Mouse (Mus musculus) CH12.LX (cell line): ENCODE results near the gene Unc13a. TPM values are rescaled to one million over a fixed set of nuclear protein-coding genes. Genes with fewer than 3 reads are reported as not detected.

Source experiments
- DNase-seq: peaks from one replicate; pipeline ENCODE4 v3.0.0-alpha.2; 2013; ENCODE audit errors: extremely low read depth
- H3K27ac ChIP-seq: 2 replicates; pipeline ENCODE4 v1.5.1; 2012; ENCODE audit warnings: low read depth, mild to moderate bottlenecking, control low read depth, moderate library complexity; ENCODE audit not compliant: insufficient read depth
- H3K27me3 ChIP-seq: replicated peaks from 2 replicates; pipeline ENCODE3; 2012; ENCODE audit warnings: inconsistent platforms
- H3K36me3 ChIP-seq, 2 experiments: replicated peaks in 1 of 2; 2 replicates each; pipeline versions ENCODE3 to v1.6.1; 2012; ENCODE audit warnings: inconsistent platforms in 1 of 2, low read length in 1 of 2, mild to moderate bottlenecking in 1 of 2, mixed read lengths in 1 of 2, moderate library complexity in 1 of 2; ENCODE audit not compliant: control insufficient read depth in 1 of 2, insufficient read depth in 1 of 2
- H3K4me1 ChIP-seq, 2 experiments: 2 replicates each; pipeline ENCODE4 v1.6.1; 2012; ENCODE audit warnings: inconsistent platforms in 1 of 2, moderate library complexity in 1 of 2; ENCODE audit not compliant: insufficient read depth in 2 of 2, control insufficient read depth in 1 of 2
- H3K4me2 ChIP-seq: 2 replicates; pipeline ENCODE4 v1.6.1; 2012; ENCODE audit warnings: low read depth, mild to moderate bottlenecking, control low read depth; ENCODE audit not compliant: poor library complexity, insufficient read depth, severe bottlenecking
- H3K4me3 ChIP-seq, 3 experiments: fragments of 150-350 bp in 1 of 3; sonication (generic) in 1 of 3; replicated peaks in 1 of 3; 2 replicates each; pipeline versions ENCODE3 to v1.5.1; 2011 to 2012; ENCODE audit warnings: low read depth in 2 of 3, low read length in 2 of 3, mild to moderate bottlenecking in 2 of 3, moderate library complexity in 2 of 3, control low read depth in 1 of 3, improper control_type of control experiment in 1 of 3, inconsistent platforms in 1 of 3, mixed read lengths in 1 of 3; ENCODE audit not compliant: poor library complexity in 1 of 3
- H3K79me2 ChIP-seq: replicated peaks from 2 replicates; pipeline ENCODE4 v1.6.1; 2012; ENCODE audit warnings: mild to moderate bottlenecking, moderate library complexity; ENCODE audit not compliant: control insufficient read depth, poor library complexity, insufficient read depth, severe bottlenecking; ENCODE audit errors: extremely low read depth
- H3K9ac ChIP-seq: 2 replicates; pipeline ENCODE4 v1.6.1; 2012; ENCODE audit warnings: low read depth, mild to moderate bottlenecking, control low read depth, moderate library complexity; ENCODE audit not compliant: insufficient read depth
- H3K9me3 ChIP-seq: replicated peaks from 2 replicates; pipeline ENCODE3; 2012; ENCODE audit warnings: low read length, inconsistent platforms, mixed read lengths
- BHLHE40 ChIP-seq: IDR thresholded peaks from 2 replicates; pipeline ENCODE4 v1.6.1; 2011; ENCODE audit warnings: mild to moderate bottlenecking, low read depth, low read length, improper control_type of control experiment
- ELF1 ChIP-seq: IDR thresholded peaks from 2 replicates; pipeline ENCODE4 v1.6.1; 2014; ENCODE audit warnings: low read depth, mild to moderate bottlenecking, inconsistent platforms, low read length, improper control_type of control experiment
- KAT2A ChIP-seq: IDR thresholded peaks from 2 replicates; pipeline ENCODE4 v1.6.1; 2012; ENCODE audit warnings: low read length, improper control_type of control experiment, inconsistent platforms; ENCODE audit not compliant: insufficient replicate concordance
- MAZ ChIP-seq: IDR thresholded peaks from 2 replicates; pipeline ENCODE4 v1.6.1; 2012; ENCODE audit warnings: low read depth, mild to moderate bottlenecking, inconsistent platforms, low read length, improper control_type of control experiment, moderate library complexity
- PAX5 ChIP-seq: IDR thresholded peaks from 2 replicates; pipeline ENCODE4 v1.6.1; 2012; ENCODE audit warnings: low read length, inconsistent platforms, mixed read lengths
- POLR2AphosphoS2 ChIP-seq: IDR thresholded peaks from 2 replicates; pipeline ENCODE4 v1.6.1; 2011; ENCODE audit warnings: low read depth, low read length, improper control_type of control experiment
- SIN3A ChIP-seq: IDR thresholded peaks from 2 replicates; pipeline ENCODE4 v1.6.1; 2012; ENCODE audit warnings: low read length, improper control_type of control experiment, inconsistent platforms
- SMC3 ChIP-seq: IDR thresholded peaks from 2 replicates; pipeline ENCODE4 v1.6.1; 2011; ENCODE audit warnings: low read depth, low read length, improper control_type of control experiment
- UBTF ChIP-seq: IDR thresholded peaks from 2 replicates; pipeline ENCODE4 v1.6.1; 2012; ENCODE audit warnings: low read depth, mild to moderate bottlenecking, inconsistent platforms, low read length, improper control_type of control experiment, moderate library complexity
- USF2 ChIP-seq: conservative IDR thresholded peaks from 2 replicates; pipeline ENCODE4 v1.6.1; 2011; ENCODE audit warnings: low read depth, low read length, improper control_type of control experiment
- ZKSCAN1 ChIP-seq: IDR thresholded peaks from 2 replicates; pipeline ENCODE4 v1.6.1; 2012; ENCODE audit warnings: low read depth, inconsistent platforms, low read length, improper control_type of control experiment, borderline replicate concordance
- dilution Hi-C: fragments of 300-500 bp; cut with MboI; formaldehyde crosslinking; loops from 2 replicates; pipeline ENCODE4 v1.14.3; 2020; ENCODE audit warnings: low sequenced_read_pairs; ENCODE audit not compliant: extremely low pct_unique_long_range_greater_than_20kb, extremely low pct_ligation_motif_present
- in situ Hi-C: fragments of 300-500 bp; cut with MboI; formaldehyde crosslinking; loops from 3 replicates; pipeline ENCODE4 v1.14.3; 2019; ENCODE audit warnings: low sequenced_read_pairs, low pct_ligation_motif_present, low pct_unique_long_range_greater_than_20kb, mixed read lengths
- polyA plus RNA-seq: library from polyadenylated mRNA; unstranded; fragments of >175 nt; gene quantifications from 2 replicates; pipeline ENCODE4 v1.2.1, GENCODE M21; 2012; ENCODE audit warnings: low read depth; ENCODE audit not compliant: insufficient read length
- total RNA-seq, 2 experiments: library from RNA; depleted of rRNA; stranded (reverse); fragments of 300-350 nt in 1 of 2; fragments of >200 nt in 1 of 2; gene quantifications; 2 replicates each; pipeline ENCODE4 v1.2.3; 2012 to 2014

The Unc13a gene
- total and polyA plus RNA-seq, 3 experiments = 0.68 to 2.1 (median 1.0) TPM

DNA sequence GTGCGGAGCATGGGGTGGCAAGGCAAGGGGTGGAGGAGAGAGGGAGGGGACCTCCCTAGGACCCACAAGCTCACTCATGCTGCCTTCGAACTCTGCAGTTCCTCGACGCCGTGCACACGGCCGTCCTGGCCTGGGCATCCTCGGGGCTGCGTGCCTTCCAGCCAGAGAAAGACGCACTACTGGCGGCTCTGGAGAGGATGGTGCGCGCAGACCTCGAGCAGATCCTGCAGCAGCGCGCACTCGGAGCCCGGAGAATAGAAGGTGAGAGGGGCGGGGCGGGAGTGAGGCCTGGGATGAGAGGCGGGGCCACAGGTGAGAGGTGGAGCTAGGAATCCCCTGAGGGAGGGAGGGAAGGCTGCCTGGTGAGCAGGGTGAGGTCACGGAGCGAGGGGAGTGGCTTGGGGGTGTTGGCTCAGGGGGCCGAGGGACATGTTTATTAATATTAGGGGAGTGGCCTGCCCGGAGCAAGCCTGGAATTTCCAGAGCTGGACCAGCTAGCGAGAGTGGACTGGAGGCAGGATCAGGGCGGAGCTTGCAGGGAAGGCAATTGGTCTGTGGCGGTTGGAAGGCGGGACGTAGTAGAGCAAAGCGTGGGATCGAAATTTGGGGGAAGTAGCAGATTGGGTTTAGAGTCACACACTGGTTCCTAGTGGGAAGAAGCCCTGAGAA, 68.8 kb downstream of the Unc13a start:
- Histone ChIP-seq H3K4me3 (no peak overlapping the region), H3K27me3 (no peaks in the 10 kb centered on the region), H3K9me3 (no peaks in the 10 kb centered on the region), H3K36me3 (peaks cover 59 to 88% of the 10 kb centered on the region in 2 experiments), H3K27ac (no peak overlapping the region), H3K4me1 (peaks cover 38 to 86% of the 10 kb centered on the region in 2 experiments), H3K4me2 (no peak overlapping the region), H3K9ac (no peak overlapping the region), H3K79me2 (no peaks in the 10 kb centered on the region)
- TF ChIP-seq UBTF (no peak), MAZ (no peak), BHLHE40 (no peak), ELF1 (no peak), KAT2A (no peak), PAX5 (no peak)
- in situ Hi-C loops (no loop called here), dilution Hi-C loops (no loop called here)
- DNase-seq = no peak

DNA sequence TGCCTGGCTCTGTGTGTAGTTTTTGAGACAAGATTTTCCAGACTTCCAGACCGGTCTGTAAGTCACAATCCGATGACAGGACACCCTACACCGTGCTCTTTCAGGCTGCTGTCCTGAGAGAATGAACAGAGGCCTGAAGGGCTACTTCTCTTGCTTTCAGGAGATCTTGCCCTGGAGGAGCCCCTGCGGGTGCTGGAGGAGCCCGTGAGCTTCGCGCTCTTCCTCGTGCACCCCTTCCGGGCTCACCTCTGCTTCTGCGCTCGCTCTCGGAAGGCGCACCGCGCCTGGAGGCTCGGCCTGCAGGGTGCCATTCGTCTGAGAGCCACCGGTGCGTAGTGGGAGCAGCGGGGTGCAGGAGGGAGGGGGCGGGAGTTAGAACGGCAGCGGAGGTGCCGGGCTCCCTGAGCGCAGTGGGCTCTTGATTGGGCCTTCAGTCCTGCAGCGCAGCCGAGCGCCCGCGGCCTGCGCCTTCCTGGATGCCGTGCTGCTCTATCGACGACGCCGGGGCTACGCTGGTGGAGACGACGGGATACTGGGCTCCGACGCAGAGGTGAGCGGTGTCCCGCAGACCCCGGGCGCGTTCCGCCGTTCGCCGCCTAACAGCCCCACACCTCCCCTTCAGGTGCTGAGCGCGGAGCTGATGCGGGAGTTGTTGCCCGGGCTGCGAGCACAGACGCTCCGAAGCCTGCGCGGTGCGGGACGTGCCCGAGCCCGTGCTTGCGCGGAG, 69.5 kb downstream of the Unc13a start:
- TF ChIP-seq SMC3 (no peak), POLR2AphosphoS2 (peak; percentile 10; the same call in 1 of the 2 replicates)
- TF ChIP-seq, all 38 proteins: peak for 1
- in situ Hi-C loops = no loop called here
- Histone ChIP-seq H3K9ac (no peak overlapping the region), H3K4me1 (peaks cover 43 to 89% of the 10 kb centered on the region in 2 experiments), H3K27me3 (no peaks in the 10 kb centered on the region), H3K79me2 (no peaks in the 10 kb centered on the region), H3K9me3 (no peaks in the 10 kb centered on the region), H3K4me3 (no peak overlapping the region), H3K36me3 (peaks cover 54 to 82% of the 10 kb centered on the region in 2 experiments), H3K27ac (no peak overlapping the region), H3K4me2 (no peak overlapping the region)
- dilution Hi-C loops = no loop called here
- DNase-seq = no peak

DNA sequence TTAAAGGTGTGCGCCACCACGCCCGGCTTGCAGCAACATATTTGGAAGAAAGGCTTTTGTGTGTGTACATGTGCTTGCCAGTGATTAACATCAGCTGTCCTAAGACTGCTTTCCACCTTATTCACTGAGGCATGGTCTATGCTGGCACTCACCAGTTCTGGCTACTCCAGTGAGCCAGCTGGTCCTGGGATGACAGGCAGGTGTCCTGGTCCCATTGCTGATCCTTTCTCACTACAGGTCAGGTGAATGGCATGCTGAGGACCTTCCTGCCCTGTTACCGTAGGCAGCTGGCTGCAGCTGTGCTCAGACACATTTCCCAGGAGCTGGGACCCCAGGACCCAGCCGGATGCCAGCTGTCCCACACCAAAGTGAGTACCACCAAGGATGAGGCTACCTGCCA, 72.7 kb downstream of the Unc13a start:
- Histone ChIP-seq H3K9me3 (no peaks in the 10 kb centered on the region), H3K4me3 (peak overlapping the region; percentile 36 to 71 (median 63)), H3K4me2 (no peak overlapping the region), H3K4me1 (peaks cover 42 to 76% of the 10 kb centered on the region in 2 experiments), H3K27me3 (no peaks in the 10 kb centered on the region), H3K79me2 (peaks cover 6% of the 10 kb centered on the region), H3K9ac (no peak overlapping the region; the same call in 1 of the 2 replicates), H3K27ac (peak overlapping the region; percentile 69), H3K36me3 (peaks cover 30 to 60% of the 10 kb centered on the region in 2 experiments)
- TF ChIP-seq USF2 = no peak
- peak; percentile 33; the same call in 1 of the 2 replicates for TF ChIP-seq SIN3A
- TF ChIP-seq BHLHE40 = no peak
- no peak for TF ChIP-seq ZKSCAN1
- no peak for DNase-seq
- in situ Hi-C loops = no loop called here
- dilution Hi-C loops = no loop called here
